Mouse (Mus musculus) forebrain, embryonic 13.5 days (tissue): ENCODE results near the gene Ripor2. TPM values are rescaled to one million over a fixed set of nuclear protein-coding genes. Genes with fewer than 3 reads are reported as not detected.

ENCODE experiments used
- ATAC-seq: fragments of 200-750 bp; cut with Nextera tagmentation; 2 replicates; pipeline ENCODE4 v1.8.0; 2017
- H3K27ac ChIP-seq: fragments of 300-500 bp; sonication (generic); 2 replicates; pipeline ENCODE4 v1.5.1; 2015; ENCODE audit warnings: inconsistent platforms, mild to moderate bottlenecking, moderate library complexity
- H3K27me3 ChIP-seq: fragments of 300-500 bp; sonication (generic); 2 replicates; pipeline ENCODE4 v1.6.1; 2015; ENCODE audit warnings: mild to moderate bottlenecking, inconsistent platforms
- H3K36me3 ChIP-seq: fragments of 300-500 bp; sonication (generic); 2 replicates; pipeline ENCODE4 v1.6.1; 2015; ENCODE audit warnings: mild to moderate bottlenecking, inconsistent platforms; ENCODE audit not compliant: poor library complexity, severe bottlenecking
- H3K4me1 ChIP-seq: fragments of 300-500 bp; sonication (generic); 2 replicates; pipeline ENCODE4 v1.6.1; 2015; ENCODE audit warnings: inconsistent platforms
- H3K4me2 ChIP-seq: fragments of 300-500 bp; sonication (generic); 2 replicates; pipeline ENCODE4 v1.6.1; 2015; ENCODE audit warnings: inconsistent platforms, mild to moderate bottlenecking, moderate library complexity
- H3K4me3 ChIP-seq: fragments of 300-500 bp; sonication (generic); 2 replicates; pipeline ENCODE4 v1.5.1; 2015; ENCODE audit warnings: mild to moderate bottlenecking, inconsistent platforms
- H3K9ac ChIP-seq: fragments of 300-500 bp; sonication (generic); 2 replicates; pipeline ENCODE4 v1.6.1; 2015; ENCODE audit warnings: mild to moderate bottlenecking, inconsistent platforms
- H3K9me3 ChIP-seq: fragments of 300-500 bp; sonication (generic); replicated peaks from 2 replicates; pipeline ENCODE4 v1.6.1; 2016; ENCODE audit warnings: inconsistent platforms
- WGBS: fragments of 180-500 bp; shearing (Covaris S2); methylation state at CpG from one replicate; pipeline ENCODE4 v1.1.7; 2015; 5-methylcytosine and 5-hydroxymethylcytosine counted together
- polyA plus RNA-seq: library from polyadenylated mRNA; unstranded; fragments of >200 nt; fragmentation: Nextera tagmentation; extraction: Ambion mirVana; gene quantifications from 2 replicates; pipeline ENCODE4 v1.2.1, GENCODE M21; 2015

Ripor2 gene
- polyA plus RNA-seq, 1 experiment from 2014 or later, result 15.8 TPM

DNA sequence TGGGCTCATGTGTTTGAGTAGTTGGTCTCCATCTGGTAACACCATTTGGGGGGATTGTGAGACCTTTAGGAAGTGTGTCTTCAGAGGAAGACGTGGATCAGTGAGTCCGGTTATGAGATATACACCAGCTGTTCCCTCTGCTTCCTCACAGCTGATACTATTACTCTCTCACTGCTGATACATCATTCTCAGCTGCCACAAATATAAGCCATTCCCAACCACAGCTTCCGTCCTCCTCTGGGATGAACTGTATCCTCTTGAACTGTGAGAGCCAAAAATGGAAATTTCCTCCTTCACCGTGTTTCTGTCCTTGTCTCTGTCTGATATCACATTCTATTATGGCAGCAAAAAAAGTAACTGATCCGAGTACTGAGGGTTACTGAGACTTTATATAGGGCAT, 28.9 kb downstream of the Ripor2 start:
- Histone ChIP-seq H3K27ac (no peak overlapping the region), H3K4me1 (peaks cover under 1% of the 10 kb centered on the region; the same call in 1 of the 2 replicates), H3K4me2 (no peak overlapping the region), H3K36me3 (no peaks in the 10 kb centered on the region), H3K27me3 (no peaks in the 10 kb centered on the region), H3K9me3 (no peaks in the 10 kb centered on the region), H3K9ac (no peak overlapping the region), H3K4me3 (no peak overlapping the region)
- WGBS, result 85% methylated on average over 5 of the region's 5 CpGs
- ATAC-seq, result no peak

- Histone ChIP-seq H3K27me3 (no peaks in the 10 kb centered on the region), H3K4me3 (no peak overlapping the region), H3K36me3 (no peaks in the 10 kb centered on the region), H3K27ac (no peak overlapping the region), H3K4me2 (no peak overlapping the region), H3K9me3 (no peaks in the 10 kb centered on the region), H3K9ac (no peak overlapping the region), H3K4me1 (peaks cover 5% of the 10 kb centered on the region; the same call in 1 of the 2 replicates)
- ATAC-seq, result no peak
- 89% methylated on average over 6 of the region's 6 CpGs for WGBS
These were observed 31.0 kb downstream of the Ripor2 start for GRCm38 (mm10) chr13:24613031-24613430.

GRCm38 (mm10) chr13:24613433-24613832, 31.4 kb downstream of the Ripor2 start:
- 91% methylated on average over 3 of the region's 3 CpGs for WGBS

GRCm38 (mm10) chr13:24613927-24614780, 32.2 kb downstream of the Ripor2 start:
- H3K9ac ChIP-seq, result no peak overlapping the region
- no peaks in the 10 kb centered on the region for H3K27me3 ChIP-seq
- H3K9me3 ChIP-seq, result no peaks in the 10 kb centered on the region
- H3K4me3 ChIP-seq, result no peak overlapping the region
- no peak overlapping the region for H3K4me2 ChIP-seq
- peaks cover 9% of the 10 kb centered on the region; the same call in 1 of the 2 replicates for H3K4me1 ChIP-seq
- no peaks in the 10 kb centered on the region for H3K36me3 ChIP-seq
- WGBS, result 67% methylated on average over 10 of the region's 10 CpGs
- no peak overlapping the region for H3K27ac ChIP-seq
- no peak for ATAC-seq

More at GRCm38 (mm10) chr13:24613433-24613832, 31.4 kb downstream of the Ripor2 start:
- no peaks in the 10 kb centered on the region for H3K36me3 ChIP-seq
- H3K4me2 ChIP-seq, result no peak overlapping the region
- H3K27me3 ChIP-seq, result no peaks in the 10 kb centered on the region
- ATAC-seq, result no peak
- no peak overlapping the region for H3K9ac ChIP-seq
- no peak overlapping the region for H3K27ac ChIP-seq
- H3K4me1 ChIP-seq, result peaks cover 9% of the 10 kb centered on the region; the same call in 1 of the 2 replicates
- H3K4me3 ChIP-seq, result no peak overlapping the region
- H3K9me3 ChIP-seq, result no peaks in the 10 kb centered on the region

- Histone ChIP-seq H3K4me3 (no peak overlapping the region), H3K27me3 (no peaks in the 10 kb centered on the region), H3K4me2 (no peak overlapping the region), H3K27ac (no peak overlapping the region), H3K9ac (no peak overlapping the region), H3K36me3 (no peaks in the 10 kb centered on the region), H3K4me1 (peaks cover 9% of the 10 kb centered on the region; the same call in 1 of the 2 replicates), H3K9me3 (no peaks in the 10 kb centered on the region)
- no peak for ATAC-seq
- WGBS, result 51% methylated on average over 9 of the region's 9 CpGs
These were observed 34.1 kb downstream of the Ripor2 start for GRCm38 (mm10) chr13:24615921-24616565.

DNA sequence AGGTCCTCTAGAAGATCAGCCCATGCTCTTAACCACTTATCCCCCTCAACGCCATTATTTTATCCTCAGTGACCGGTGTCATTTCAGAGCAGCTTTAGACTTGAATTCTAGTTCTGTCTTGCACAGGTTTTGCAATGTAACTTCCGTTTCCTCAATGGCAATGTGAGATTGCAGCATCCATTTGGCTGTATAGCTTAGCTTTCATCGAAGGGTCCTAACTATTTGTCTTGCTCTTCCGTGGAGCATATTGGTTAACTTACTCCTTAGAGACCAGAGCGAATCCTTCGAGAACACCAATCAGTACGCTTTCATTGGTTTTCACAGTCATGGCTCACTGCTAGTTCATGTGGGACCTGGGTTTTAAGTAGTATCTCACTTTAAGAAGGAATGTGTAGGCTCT, 34.7 kb downstream of the Ripor2 start:
- no peak overlapping the region for H3K27ac ChIP-seq
- no peak for ATAC-seq
- H3K27me3 ChIP-seq, result no peaks in the 10 kb centered on the region
- no peaks in the 10 kb centered on the region for H3K9me3 ChIP-seq
- no peak overlapping the region for H3K4me3 ChIP-seq
- H3K9ac ChIP-seq, result no peak overlapping the region
- no peak overlapping the region for H3K4me2 ChIP-seq
- no peaks in the 10 kb centered on the region for H3K36me3 ChIP-seq
- 90% methylated on average over 8 of the region's 8 CpGs for WGBS
- peaks cover 9% of the 10 kb centered on the region; the same call in 1 of the 2 replicates for H3K4me1 ChIP-seq

- 66% methylated on average over 6 of the region's 6 CpGs for WGBS
- no peak overlapping the region for H3K27ac ChIP-seq
These were observed 35.2 kb downstream of the Ripor2 start for GRCm38 (mm10) chr13:24617076-24617798.

DNA sequence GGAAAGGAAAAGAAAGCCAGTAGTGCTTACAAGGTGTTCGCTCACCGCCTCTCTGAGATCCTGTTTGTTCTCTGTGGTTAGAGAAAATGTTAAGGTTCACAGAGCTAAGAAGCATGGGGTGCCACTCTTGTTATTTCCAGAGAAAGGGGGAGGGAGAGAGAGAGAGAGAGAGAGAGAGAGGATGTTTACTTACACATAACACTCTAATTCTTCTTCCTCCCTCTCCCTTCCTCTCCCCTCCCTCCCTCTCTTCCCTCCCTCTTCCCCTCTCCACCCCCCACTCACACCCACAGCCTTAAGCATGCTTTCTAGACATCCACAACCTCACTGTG, 35.8 kb downstream of the Ripor2 start:
- Histone ChIP-seq H3K27ac (no peak overlapping the region), H3K4me2 (no peak overlapping the region), H3K27me3 (no peaks in the 10 kb centered on the region), H3K9ac (no peak overlapping the region; the same call in 1 of the 2 replicates), H3K9me3 (no peaks in the 10 kb centered on the region), H3K4me3 (no peak overlapping the region), H3K36me3 (no peaks in the 10 kb centered on the region), H3K4me1 (peaks cover 9% of the 10 kb centered on the region; the same call in 1 of the 2 replicates)
- no peak for ATAC-seq
- WGBS, result 80% methylated on average over 2 of the region's 2 CpGs

More at GRCm38 (mm10) chr13:24617076-24617798, 35.2 kb downstream of the Ripor2 start:
- Histone ChIP-seq H3K27me3 (no peaks in the 10 kb centered on the region), H3K4me2 (no peak overlapping the region), H3K9ac (no peak overlapping the region; the same call in 1 of the 2 replicates), H3K36me3 (no peaks in the 10 kb centered on the region), H3K4me3 (no peak overlapping the region), H3K9me3 (no peaks in the 10 kb centered on the region), H3K4me1 (peaks cover 9% of the 10 kb centered on the region; the same call in 1 of the 2 replicates)
- ATAC-seq, result no peak

DNA sequence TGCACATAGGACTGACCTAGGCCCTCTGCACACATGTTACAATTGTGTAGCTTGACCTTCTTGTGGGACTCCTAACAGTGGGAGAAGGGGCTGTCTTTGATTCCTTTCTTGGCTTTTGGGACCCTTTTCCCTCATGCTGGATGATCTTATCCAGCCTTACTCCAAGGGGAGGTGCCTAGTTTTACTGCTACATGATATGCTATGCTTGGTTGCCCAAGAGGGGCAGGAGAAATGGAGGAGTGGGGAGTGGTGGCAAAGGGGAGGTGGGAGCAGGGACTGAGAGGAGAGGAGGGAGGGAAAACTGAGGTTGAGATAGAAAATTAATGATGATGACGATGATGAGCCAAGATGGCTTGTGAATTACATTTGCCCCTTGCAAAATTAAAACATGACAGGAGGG, 37.7 kb downstream of the Ripor2 start:
- Histone ChIP-seq H3K4me1 (peaks cover 9% of the 10 kb centered on the region; the same call in 1 of the 2 replicates), H3K9me3 (no peaks in the 10 kb centered on the region), H3K27me3 (no peaks in the 10 kb centered on the region), H3K4me3 (no peak overlapping the region), H3K4me2 (no peak overlapping the region), H3K27ac (no peak overlapping the region), H3K36me3 (no peaks in the 10 kb centered on the region), H3K9ac (no peak overlapping the region)
- WGBS, result 85% methylated on average over 1 of the region's 1 CpGs
- ATAC-seq, result no peak

DNA sequence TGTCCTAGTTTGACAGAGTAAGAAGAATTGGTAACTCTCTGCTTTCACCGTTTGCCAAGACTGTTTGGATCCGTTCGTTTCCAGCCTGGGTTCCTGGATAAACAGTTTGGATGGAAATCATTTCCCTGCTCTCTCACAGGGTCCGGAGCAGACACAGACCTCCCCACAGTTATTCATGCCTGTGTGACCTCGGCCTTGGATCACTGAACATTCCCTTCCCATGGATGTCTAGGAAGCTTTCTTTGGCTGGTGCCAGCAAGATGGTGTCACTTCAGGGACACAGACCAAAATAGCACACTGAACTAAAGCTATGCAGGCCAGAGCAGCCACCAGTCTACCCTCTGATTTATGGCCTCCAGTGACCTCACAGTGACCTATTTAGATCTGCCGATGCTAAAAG, 38.5 kb downstream of the Ripor2 start:
- Histone ChIP-seq H3K27me3 (no peaks in the 10 kb centered on the region), H3K4me1 (peaks cover 13% of the 10 kb centered on the region; the same call in 1 of the 2 replicates), H3K27ac (no peak overlapping the region), H3K4me2 (no peak overlapping the region), H3K9me3 (no peaks in the 10 kb centered on the region), H3K9ac (no peak overlapping the region), H3K4me3 (no peak overlapping the region), H3K36me3 (no peaks in the 10 kb centered on the region)
- 79% methylated on average over 6 of the region's 6 CpGs for WGBS
- no peak for ATAC-seq

DNA sequence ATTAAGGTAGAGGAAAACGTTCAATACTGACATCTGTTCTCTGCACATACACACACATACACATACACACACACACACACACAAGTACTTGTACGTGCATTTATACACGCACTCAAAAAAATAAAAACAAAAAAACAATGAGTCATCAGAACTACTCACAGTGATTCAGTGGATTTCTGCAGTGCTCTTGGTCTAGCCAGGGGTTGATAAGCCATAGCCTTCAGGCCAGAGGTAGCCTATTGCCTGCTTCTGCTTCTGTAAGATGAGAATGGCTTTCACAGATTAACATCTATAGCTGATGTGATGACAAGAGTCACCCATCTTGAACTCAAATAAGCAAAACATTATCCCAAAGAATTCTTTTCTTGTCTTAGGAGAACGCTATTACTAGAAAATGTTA, 41.6 kb downstream of the Ripor2 start:
- WGBS, result 93% methylated on average over 4 of the region's 4 CpGs
- H3K4me2 ChIP-seq, result no peak overlapping the region
- H3K4me1 ChIP-seq, result peaks cover 6% of the 10 kb centered on the region
- H3K9ac ChIP-seq, result no peak overlapping the region
- H3K36me3 ChIP-seq, result no peaks in the 10 kb centered on the region
- no peak for ATAC-seq
- no peak overlapping the region for H3K27ac ChIP-seq
- H3K4me3 ChIP-seq, result no peak overlapping the region
- no peaks in the 10 kb centered on the region for H3K9me3 ChIP-seq
- H3K27me3 ChIP-seq, result no peaks in the 10 kb centered on the region

- H3K4me2 ChIP-seq, result no peak overlapping the region
- H3K4me3 ChIP-seq, result no peak overlapping the region
- H3K27me3 ChIP-seq, result no peaks in the 10 kb centered on the region
- ATAC-seq, result no peak
- peaks cover 21% of the 10 kb centered on the region for H3K4me1 ChIP-seq
- WGBS, result 26% methylated on average over 5 of the region's 5 CpGs
- no peak overlapping the region; the same call in 1 of the 2 replicates for H3K27ac ChIP-seq
- no peak overlapping the region for H3K9ac ChIP-seq
- no peaks in the 10 kb centered on the region for H3K36me3 ChIP-seq
- H3K9me3 ChIP-seq, result no peaks in the 10 kb centered on the region
These were observed 43.1 kb downstream of the Ripor2 start for GRCm38 (mm10) chr13:24625071-24625470.
